Mouse (Mus musculus) limb, embryonic 14.5 days (tissue): Measurements from ENCODE around the gene Rcn1. TPM values are rescaled to one million over a fixed set of nuclear protein-coding genes. Genes with fewer than 3 reads are reported as not detected.

Experiments
- ATAC-seq: fragments of 200-750 bp; cut with Nextera tagmentation; 2 replicates; pipeline ENCODE4 v1.8.0; 2017; ENCODE audit warnings: low read depth, moderate number of reproducible peaks, moderate TSS enrichment; ENCODE audit not compliant: low FRiP score
- DNase-seq: peaks from one replicate; pipeline ENCODE4 v3.0.0-alpha.2; 2015; ENCODE audit warnings: low spot score
- H3K27ac ChIP-seq: fragments of 300-500 bp; sonication (generic); replicated peaks from 2 replicates; pipeline ENCODE4 v1.5.1; 2014; ENCODE audit warnings: low read depth, mild to moderate bottlenecking, low read length, moderate library complexity, mixed read lengths
- H3K27me3 ChIP-seq: fragments of 300-500 bp; sonication (generic); 2 replicates; pipeline ENCODE4 v1.6.1; 2014; ENCODE audit warnings: low read length, mixed read lengths; ENCODE audit not compliant: control insufficient read depth, insufficient read depth
- H3K36me3 ChIP-seq: fragments of 300-500 bp; sonication (generic); 2 replicates; pipeline ENCODE4 v1.6.1; 2014; ENCODE audit warnings: mild to moderate bottlenecking, low read length, moderate library complexity, mixed read lengths; ENCODE audit not compliant: control insufficient read depth, insufficient read depth
- H3K4me1 ChIP-seq: fragments of 300-500 bp; sonication (generic); 2 replicates; pipeline ENCODE4 v1.6.1; 2014; ENCODE audit warnings: antibody characterized with exemption, low read length, mixed read lengths; ENCODE audit not compliant: control insufficient read depth, insufficient read depth
- H3K4me2 ChIP-seq: fragments of 300-500 bp; sonication (generic); replicated peaks from 2 replicates; pipeline ENCODE4 v1.6.1; 2014; ENCODE audit warnings: low read depth, mild to moderate bottlenecking, low read length, moderate library complexity; ENCODE audit not compliant: severe bottlenecking
- H3K4me3 ChIP-seq: fragments of 300-500 bp; sonication (generic); replicated peaks from 2 replicates; pipeline ENCODE4 v1.5.1; 2014; ENCODE audit warnings: low read length
- H3K9ac ChIP-seq: fragments of 300-500 bp; sonication (generic); 2 replicates; pipeline ENCODE4 v1.6.1; 2014; ENCODE audit warnings: mild to moderate bottlenecking, low read depth, low read length, moderate library complexity; ENCODE audit not compliant: severe bottlenecking
- H3K9me3 ChIP-seq: fragments of 300-500 bp; sonication (generic); 2 replicates; pipeline ENCODE4 v1.6.1; 2016; ENCODE audit warnings: low read length; ENCODE audit not compliant: control insufficient read depth
- POLR2A ChIP-seq: fragments of 200-500 bp; IDR thresholded peaks from 2 replicates; pipeline ENCODE4 v1.8.0; 2012; ENCODE audit warnings: inconsistent platforms, mild to moderate bottlenecking, moderate library complexity, borderline replicate concordance; ENCODE audit not compliant: insufficient read depth, insufficient read length; ENCODE audit errors: extremely low read depth
- WGBS: fragments of 180-500 bp; shearing (Covaris S2); extraction: QIAGEN DNeasy Blood & Tissue Kit; methylation state at CpG from one replicate; pipeline ENCODE4 v1.1.7; 2014; 5-methylcytosine and 5-hydroxymethylcytosine counted together
- polyA plus RNA-seq, 2 experiments: library from polyadenylated mRNA; depleted of rRNA in 1 of 2; stranded (reverse) in 1 of 2; unstranded in 1 of 2; fragments of >200 nt; fragmentation: Nextera tagmentation in 1 of 2; extraction: Ambion mirVana in 1 of 2; gene quantifications; 2 replicates each; pipeline versions ENCODE4 v1.2.1 to v1.2.3; 2012 to 2014

Rcn1 gene
- polyA plus RNA-seq (2012; rRNA removed): 144 and 185 TPM in 2 replicates
- polyA plus RNA-seq (2014; fragmentation: Nextera tagmentation; extraction: Ambion mirVana): 259 and 260 TPM in 2 replicates

DNA sequence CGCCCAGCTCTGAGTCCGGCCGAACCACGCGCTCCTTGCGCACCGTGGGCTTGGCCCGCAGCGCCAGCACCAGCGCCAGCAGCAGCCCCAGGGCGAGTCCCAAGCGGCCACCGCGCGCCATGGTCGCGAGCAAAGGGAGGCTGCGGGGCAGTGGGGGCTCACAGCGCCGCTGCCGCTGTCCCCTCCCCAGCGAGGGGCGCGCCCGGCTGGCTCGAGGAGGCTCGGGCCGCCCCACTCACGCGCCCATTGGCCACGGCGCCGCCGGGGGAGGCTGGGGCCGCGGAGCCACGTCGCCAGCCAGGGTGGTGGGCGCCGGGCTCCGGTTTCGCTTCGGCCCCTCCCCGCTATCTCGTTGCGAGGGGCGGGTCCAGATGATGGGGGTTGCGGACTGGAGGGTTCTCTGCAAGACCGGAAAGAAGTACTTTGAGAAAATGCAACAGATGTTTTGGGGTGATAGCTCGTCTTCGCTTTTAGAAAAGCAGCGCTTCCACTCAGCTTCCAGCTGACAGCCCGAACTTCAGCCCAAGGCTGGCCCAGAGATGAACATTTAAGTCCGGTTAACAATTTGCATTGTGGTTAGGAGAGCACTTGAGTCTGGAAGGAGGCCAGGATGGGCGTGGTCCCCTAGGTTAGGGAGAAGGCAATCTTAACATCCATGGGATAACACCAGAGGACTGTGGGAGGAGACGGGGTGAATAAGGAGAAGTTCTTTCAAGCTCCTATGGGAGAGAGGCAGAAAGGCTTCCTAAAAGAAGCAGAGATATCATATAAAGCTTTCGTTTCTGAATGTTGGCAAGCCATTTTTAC, at the start of gene Rcn1:
Gene Rcn1 (minus strand): TSS at position 235 of the 807 bp plus-strand sequence.
- Histone ChIP-seq H3K4me2 (peak within 1 kb of the TSS; percentile 90), H3K36me3 (peaks cover 5% of the 10 kb centered on the region), H3K9me3 (no peaks in the 10 kb centered on the region), H3K4me3 (peak within 1 kb of the TSS; percentile 90), H3K27ac (peak within 1 kb of the TSS; percentile 98), H3K27me3 (no peaks in the 10 kb centered on the region), H3K4me1 (peaks cover 17% of the 10 kb centered on the region), H3K9ac (peak within 1 kb of the TSS; percentile 87)
- peak; percentile 69; the same call in 1 of the 2 replicates for TF ChIP-seq POLR2A
- under 1% methylated on average over 44 of the region's 57 CpGs for WGBS
- peak; percentile 88 for DNase-seq
- ATAC-seq: peak; percentile 96

GRCm38 (mm10) chr2:105444072-105444471, 45.0 kb upstream of the Rcn1 start:
- ATAC-seq (no peak), DNase-seq (no peak)
- Histone ChIP-seq H3K4me1 (no peaks in the 10 kb centered on the region), H3K27me3 (no peaks in the 10 kb centered on the region), H3K9ac (no peak overlapping the region), H3K4me2 (no peak overlapping the region), H3K9me3 (no peaks in the 10 kb centered on the region), H3K36me3 (no peaks in the 10 kb centered on the region), H3K27ac (no peak overlapping the region), H3K4me3 (no peak overlapping the region)
- WGBS: 36% methylated on average over 3 of the region's 3 CpGs
- no peak for TF ChIP-seq POLR2A

- no peak overlapping the region for H3K9ac ChIP-seq
- no peaks in the 10 kb centered on the region for H3K27me3 ChIP-seq
- ATAC-seq (no peak), DNase-seq (no peak)
- H3K9me3 ChIP-seq: no peaks in the 10 kb centered on the region
- 76% methylated on average over 4 of the region's 4 CpGs for WGBS
- no peaks in the 10 kb centered on the region for H3K36me3 ChIP-seq
- no peak overlapping the region for H3K4me3 ChIP-seq
- no peak for TF ChIP-seq POLR2A
- no peak overlapping the region for H3K4me2 ChIP-seq
- H3K27ac ChIP-seq: no peak overlapping the region
- H3K4me1 ChIP-seq: no peaks in the 10 kb centered on the region
Observed at GRCm38 (mm10) chr2:105439022-105439421, 39.9 kb upstream of the Rcn1 start.

DNA sequence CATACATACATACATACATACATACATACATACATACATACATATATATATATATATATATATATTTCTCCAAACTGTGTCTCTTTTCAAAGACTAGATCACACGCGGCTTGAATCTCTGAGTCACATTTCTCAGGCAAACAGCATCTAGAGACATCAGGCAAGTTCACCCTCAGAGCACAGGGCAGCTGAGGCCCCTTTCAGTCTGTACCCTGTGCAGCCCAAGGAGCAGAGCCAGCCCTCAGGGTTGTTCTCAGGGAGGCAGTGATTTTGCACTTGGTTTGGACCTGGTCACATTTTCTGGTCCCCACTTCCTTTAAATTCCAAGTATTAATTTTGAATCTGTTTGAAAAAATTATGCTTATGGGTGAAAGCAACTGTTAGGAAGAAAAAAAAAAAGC, 39.4 kb upstream of the Rcn1 start:
- Histone ChIP-seq H3K4me2 (no peak overlapping the region), H3K27me3 (no peaks in the 10 kb centered on the region), H3K4me3 (no peak overlapping the region), H3K9ac (no peak overlapping the region), H3K4me1 (no peaks in the 10 kb centered on the region), H3K9me3 (no peaks in the 10 kb centered on the region), H3K36me3 (no peaks in the 10 kb centered on the region), H3K27ac (no peak overlapping the region)
- WGBS: 82% methylated on average over 2 of the region's 2 CpGs
- DNase-seq: no peak
- TF ChIP-seq POLR2A: no peak
- no peak for ATAC-seq

- H3K4me3 ChIP-seq: no peak overlapping the region
- no peak for DNase-seq
- H3K27ac ChIP-seq: no peak overlapping the region
- peaks cover 4% of the 10 kb centered on the region; the same call in 1 of the 2 replicates for H3K27me3 ChIP-seq
- H3K36me3 ChIP-seq: no peaks in the 10 kb centered on the region
- no peaks in the 10 kb centered on the region for H3K4me1 ChIP-seq
- no peaks in the 10 kb centered on the region for H3K9me3 ChIP-seq
- no peak for TF ChIP-seq POLR2A
- H3K4me2 ChIP-seq: peak overlapping the region; percentile 32; the same call in 1 of the 2 replicates
- no peak for ATAC-seq
- 0 out of 2 replicates have a peak overlapping the region, but pooled peaks have one; percentile 8 for H3K9ac ChIP-seq
- WGBS: 11% methylated on average over 10 of the region's 10 CpGs
Observed at GRCm38 (mm10) chr2:105432927-105433326, 33.8 kb upstream of the Rcn1 start.
